Mouse (Mus musculus) thymus, postnatal 4 days (tissue): ENCODE results near the gene Naa25.
A peak's percentile ranks its signal among the peaks of the same experiment; 100 is the strongest.

Experiments
- DNase-seq: peaks from one replicate; pipeline ENCODE4 v3.0.0; 2021

Naa25 gene

DNA sequence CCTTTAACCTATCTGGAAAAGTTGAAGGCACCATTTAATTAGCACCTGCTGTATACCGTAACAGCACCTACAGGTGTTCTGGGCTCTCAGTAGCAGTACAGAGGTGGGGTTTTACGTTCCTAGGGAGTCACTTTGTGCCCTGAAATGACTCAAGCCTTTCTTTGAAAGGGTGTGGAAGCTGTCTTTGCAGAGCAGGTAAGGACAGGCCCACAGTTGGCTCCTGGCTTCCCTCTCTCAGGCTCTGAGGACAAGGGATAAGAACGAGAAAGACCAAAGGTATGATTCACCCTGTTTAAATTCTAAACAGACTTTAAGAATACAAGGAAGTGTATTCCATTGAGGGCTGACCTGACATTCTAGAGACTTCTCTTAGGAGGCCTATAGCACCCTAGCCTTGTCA is 4.3 kb upstream of the Naa25 start:
- DNase-seq: no peak

DNA sequence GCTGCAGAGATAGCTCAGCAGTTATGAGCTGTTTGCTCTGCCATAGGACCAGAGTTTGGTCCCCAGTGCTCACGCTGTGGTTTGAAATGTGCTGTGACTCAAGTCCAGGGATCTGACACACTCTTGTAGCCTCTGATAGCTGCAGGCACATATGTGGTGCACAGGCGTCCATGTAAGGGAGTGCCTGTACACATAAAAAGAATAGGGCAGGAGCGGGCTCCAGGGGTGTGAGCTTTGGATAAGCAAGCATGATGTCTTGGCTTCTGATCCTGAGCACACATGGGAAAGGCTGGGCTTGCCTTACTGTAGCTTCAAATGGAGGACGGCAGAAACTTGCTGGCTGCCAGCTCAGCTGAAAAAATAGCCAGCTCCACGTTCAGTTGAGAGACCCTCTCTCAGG is 2.1 kb upstream of the Naa25 start:
- no peak for DNase-seq

DNA sequence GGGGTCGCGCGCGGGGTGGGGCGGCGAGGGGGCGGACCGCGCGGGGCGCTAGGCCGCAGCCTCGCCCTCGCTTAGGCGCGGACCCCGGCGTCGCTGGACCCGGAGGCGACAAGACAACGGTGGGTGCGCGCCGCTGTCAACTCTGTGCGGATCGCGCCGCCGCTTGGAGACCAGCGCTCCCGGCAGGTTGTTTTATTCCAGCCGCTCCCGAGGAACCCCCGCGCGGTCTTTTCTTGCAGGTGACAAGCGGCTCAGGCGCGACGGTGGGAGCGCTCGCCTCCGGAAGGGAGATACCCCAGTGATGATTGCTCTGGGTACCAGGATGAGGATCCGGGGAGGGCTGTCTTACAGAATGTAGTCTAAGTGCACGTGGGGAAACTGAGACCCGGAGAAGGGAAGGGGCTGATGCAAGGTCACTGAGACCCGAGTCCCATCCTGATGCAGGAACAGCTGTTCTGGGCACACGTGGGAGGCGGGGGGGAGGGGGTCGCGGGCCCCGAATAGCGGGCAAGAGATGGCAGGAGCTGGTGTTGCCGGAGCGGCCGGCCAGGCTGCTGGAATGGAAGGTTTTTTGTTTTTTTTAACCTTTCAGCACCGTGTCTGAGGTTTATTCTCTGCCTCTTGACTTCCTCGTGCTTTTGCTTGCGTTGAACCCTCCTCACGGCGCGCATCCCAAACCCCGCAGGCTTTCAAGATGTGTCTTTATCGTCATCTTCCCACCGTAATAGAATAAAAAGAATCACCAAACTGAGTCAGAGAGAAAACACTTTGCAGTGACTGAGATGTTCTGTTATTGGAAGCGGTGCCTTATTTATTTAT is 619 bp downstream of the Naa25 start:
- no peak for DNase-seq

DNA sequence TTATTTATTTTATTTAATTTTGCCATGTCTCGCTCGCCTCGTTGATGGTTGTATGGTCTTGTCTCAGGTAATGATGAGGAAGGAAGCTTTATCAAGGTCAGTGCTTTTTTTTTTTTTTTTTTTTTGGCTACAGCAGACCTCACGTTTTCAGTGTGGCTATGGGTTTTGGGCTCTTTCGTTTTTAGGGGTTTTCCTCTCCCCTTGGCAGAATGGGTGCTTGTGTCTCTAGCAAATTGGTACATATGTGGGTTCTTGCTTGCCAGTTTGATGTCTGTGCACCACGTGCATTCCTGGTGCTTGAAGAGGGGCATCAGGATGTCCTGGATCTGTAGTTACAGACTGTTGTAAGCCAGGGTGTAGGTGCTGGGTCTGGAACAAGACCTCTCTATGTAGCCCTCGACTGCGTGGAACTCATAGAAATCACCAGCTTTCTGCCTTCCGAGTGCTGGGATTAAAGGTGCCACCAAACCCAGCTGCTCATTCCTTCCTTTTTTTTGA is 1.3 kb downstream of the Naa25 start:
- DNase-seq: no peak

DNA sequence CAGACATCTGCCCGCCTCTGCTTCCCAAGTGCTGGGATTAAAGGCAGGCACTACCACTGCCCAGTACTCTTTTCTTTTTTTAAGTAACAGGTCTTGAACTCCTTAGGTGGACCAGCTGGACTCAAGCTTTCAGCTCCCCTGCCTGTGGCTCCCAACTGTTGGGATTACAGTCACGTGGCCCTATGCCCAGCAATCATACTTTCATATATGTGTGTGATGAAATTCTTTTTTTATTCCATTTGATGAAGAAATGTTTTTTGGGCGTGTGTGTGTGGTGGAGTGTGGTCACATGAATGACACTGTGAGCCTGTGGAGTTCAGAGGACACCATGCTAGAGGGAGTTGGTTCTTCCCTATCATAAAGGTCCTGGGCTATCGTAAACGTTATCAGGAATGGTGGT is 1.8 kb downstream of the Naa25 start:
- DNase-seq: no peak

DNA sequence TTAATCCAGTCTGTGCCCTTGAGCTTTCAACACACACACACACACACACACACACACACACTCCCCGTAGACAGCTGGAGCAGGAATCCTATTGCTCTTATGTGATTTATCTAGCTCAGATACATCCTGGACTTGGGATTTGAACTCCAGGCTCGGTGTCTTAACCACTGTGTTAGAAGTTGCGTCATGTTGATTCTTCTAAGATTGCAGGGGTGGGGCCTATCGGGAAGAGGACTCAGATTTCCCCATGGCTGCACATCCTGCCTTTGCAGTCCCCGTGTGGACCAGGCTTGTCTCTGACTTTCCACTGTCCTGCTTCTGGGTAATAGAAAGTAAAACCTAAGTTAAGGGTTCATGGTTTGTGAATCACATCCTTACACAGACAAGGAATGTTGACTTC is 2.3 kb downstream of the Naa25 start:
- DNase-seq: no peak

DNA sequence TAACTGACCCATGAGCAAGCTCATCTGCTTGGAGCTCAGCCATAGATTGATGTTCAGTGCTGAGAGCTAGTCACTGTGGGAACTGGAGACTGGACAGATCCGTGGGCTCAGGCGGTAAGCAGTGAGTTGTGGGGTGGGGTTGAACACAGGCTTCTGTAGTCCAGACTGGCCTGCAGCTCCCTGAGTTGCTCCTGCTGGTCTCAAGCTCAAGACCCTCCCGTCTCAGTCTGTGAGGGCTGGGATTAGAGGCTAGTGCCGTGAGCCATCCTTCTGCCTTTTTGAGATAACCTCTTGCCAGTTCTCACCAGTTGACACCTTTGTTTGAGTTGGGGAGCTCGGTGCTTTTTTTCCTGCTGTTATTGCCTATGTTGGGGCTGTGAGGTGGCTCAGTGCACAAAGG is 3.1 kb downstream of the Naa25 start:
- no peak for DNase-seq

DNA sequence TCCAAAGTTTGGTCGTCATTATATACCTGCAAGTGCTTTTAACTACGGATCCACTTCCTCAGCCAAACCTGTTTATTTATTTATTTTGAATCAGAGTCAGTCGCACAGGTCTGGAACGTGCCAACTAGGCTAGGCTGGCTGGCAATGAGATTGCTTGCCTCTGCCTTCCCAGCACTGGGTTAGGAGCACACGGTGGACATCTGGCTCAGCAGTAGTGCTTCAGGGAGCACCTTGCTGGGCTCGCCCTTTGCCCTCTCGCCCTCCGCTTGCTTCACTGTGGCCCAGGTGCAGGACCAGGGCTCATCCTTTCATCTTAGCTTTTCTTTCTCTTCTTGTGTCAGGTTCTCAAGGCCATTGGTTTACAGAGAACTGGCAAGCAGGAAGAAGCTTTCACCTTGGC is 10.1 kb downstream of the Naa25 start:
- no peak for DNase-seq

DNA sequence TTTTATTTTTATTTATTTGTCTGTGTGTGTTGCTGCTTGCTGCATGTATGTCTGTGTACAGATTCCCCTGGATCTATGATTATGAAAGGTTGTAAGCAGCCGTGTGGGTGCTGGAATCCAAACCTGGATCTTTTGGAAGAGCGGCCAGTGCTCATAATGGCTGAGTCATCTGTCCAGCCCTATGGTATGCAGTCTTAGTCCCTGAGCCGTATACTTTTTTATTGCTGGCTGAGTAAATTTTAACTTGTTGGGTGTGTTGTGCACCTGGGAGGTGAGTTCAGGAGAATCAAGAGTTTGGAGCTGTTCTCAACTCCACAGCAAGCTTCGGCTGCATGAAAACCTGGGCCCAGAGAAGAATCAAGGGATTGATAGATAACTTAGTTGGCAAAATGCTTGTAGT is 13.2 kb downstream of the Naa25 start:
- DNase-seq: no peak

DNA sequence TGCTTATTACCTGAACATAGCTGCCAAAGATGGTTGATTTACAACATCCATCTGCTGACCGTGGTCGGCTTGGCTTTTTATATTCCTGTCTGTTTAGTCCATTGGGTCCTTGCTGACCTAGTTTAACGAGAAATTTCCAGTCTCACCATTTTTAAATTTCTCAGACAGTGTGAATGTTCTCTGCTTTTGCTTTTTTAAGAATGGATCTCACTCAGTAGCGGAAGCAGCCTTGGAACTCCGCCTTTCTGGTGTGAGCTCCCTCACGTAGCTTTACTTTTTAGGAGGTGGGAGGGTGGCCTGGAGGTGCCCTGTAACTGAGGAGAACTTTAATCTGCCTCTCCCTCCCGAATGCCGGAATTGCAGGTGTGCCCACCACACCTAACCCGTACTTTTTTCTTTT is 23.0 kb downstream of the Naa25 start:
- DNase-seq: no peak

DNA sequence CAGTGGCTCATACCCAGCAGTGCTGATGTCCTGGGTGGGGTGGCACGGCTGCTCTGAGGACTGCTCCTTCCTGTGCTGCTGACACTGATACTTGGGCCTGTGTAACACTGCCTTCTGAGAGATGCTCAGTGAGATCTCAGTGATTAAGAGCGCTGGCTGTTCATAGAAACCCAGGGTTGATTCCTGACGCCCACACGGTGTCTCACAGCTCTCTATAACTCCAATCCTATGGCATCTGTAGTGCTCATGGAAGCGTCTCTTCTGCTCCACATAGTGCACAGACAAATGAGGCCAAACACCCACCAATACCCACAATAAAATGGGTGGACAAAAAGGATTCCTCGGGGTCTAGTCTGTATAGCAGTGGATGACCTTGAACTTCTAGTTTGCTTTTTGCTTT is 25.1 kb downstream of the Naa25 start:
- no peak for DNase-seq

DNA sequence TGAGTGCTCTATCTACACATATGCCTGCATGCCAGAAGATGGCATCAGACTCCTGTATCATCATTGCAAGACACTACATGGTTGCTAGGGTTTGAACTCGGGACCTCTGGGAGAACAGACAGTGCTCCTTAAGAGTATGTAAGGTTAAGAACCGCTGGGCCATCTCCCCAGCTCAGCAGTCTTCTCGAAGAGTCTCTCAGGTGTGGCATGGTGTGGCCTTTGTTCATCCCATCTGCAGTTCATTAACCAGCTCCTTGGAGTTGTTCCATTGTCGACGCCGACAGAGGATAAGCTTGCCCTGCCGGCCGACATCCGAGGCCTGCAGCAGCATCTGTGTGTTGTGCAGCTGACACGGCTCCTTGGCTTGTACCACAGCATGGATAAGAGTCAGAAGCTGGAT is 25.6 kb downstream of the Naa25 start:
- DNase-seq: no peak

DNA sequence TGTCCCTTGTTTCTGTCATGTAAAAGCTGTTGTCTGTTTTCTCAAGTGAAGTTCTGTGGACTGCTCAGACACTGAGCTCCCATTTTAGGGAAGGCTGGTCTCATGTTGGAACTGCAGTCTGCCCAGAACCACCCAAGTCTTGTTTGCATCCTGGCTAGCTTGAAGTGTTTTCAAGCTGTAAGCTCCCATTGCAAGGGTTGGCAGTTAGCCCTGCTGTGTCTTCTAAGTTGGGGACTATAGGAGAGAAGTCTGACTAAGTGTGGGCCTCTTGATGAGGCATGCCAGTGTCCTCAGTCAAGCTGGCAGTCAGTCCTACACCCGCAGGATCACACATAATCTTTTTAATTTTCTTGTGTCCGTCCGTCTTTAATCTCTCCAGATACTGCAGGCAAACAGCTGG is 31.2 kb downstream of the Naa25 start:
- no peak for DNase-seq

DNA sequence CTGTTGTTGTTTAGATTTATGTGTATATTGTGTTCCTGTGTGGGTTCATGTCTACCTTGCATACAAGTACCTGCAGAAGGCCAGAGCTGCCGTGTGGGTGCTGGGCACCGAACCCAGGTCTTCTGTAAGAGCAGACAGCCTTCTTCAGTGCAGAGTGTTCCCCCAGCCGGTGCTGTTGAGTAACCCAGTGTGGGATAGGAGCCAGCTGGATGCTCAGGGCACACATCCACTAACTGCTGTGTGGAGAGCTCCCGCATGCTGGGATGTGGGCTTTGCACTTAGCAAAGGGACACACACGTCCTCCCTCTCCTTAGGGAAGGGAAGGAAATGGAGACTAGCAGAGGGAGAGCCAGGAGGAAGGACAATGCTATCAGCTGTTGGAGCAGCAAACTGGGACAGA is 40.4 kb downstream of the Naa25 start:
- DNase-seq: no peak

DNA sequence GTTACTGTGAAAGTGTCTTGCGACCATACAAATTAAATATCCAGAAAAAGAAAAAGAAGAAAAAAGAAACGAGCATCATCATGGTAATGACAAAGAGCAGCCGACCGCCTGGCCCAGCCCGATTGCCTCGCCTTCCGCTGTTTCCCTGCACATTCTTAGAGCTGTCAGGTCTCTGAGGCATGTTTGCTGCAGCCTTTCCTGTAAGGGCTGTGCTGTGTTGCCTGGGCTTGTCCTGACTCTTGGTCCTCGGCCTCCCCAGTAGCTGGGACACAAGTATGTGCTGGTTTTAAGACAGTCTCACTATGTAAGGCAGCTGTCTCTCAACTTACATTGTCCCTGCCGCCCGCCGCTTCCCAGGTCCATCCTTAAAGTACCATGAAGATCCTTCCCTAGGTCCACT is 41.0 kb downstream of the Naa25 start:
- no peak for DNase-seq

DNA sequence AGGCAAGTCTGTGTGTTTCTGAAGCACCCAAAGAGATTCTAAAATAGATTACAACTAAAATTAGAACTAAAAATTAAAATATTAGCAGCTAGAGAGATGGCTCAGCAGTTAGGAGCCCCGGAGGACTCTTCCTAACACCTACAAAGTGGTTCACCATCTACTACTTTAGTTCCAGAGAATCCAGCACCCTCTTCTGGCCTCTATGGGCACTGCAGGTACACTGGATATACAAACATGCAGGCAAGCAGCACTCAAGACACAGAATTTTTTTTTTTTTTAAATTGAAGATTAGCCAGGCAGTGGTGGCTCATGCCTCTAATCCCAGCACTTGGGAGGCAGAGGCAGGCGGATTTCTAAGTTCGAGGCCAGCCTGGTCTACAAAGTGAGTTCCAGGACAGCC is 45.8 kb downstream of the Naa25 start:
- peak; percentile 76 for DNase-seq

DNA sequence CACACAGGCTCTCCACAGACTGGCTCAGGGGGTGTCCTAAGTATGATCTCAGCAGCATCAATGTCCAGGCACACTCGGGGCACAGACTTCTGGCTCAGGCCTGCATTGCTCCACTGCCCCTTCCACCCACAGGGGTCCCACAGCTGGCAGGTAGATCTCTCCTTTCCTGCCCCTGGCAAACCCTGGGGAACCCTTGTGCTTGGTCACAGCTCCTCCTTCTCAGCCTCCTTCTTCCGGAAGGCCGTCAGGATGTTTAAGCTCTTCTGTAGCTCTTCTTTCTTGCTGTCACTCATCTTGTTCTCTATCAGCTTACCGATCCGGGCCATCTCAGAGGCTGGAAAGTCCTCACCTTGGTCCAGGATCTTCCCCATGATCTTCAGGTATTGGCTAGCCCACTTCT is 47.1 kb downstream of the Naa25 start:
- DNase-seq: no peak

DNA sequence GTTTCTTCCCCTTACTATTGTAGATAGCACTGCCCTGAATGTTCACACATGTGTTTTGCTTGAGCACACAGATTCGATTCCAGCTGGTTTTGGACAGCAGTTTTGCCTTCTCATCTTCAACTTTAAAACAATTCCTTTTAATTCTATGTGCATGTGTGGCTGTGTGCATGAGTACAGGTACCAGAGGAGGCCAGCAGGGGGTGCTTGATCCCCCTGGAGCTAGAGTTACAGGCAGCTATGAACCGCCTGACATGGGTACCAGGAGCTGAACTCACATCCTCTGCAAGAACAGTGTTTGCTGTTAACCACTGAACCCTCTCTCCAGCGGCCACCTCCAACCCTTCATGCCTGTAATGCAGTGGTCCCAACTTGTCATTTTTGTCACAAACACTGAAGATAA is 50.7 kb downstream of the Naa25 start:
- DNase-seq: peak; percentile 53

DNA sequence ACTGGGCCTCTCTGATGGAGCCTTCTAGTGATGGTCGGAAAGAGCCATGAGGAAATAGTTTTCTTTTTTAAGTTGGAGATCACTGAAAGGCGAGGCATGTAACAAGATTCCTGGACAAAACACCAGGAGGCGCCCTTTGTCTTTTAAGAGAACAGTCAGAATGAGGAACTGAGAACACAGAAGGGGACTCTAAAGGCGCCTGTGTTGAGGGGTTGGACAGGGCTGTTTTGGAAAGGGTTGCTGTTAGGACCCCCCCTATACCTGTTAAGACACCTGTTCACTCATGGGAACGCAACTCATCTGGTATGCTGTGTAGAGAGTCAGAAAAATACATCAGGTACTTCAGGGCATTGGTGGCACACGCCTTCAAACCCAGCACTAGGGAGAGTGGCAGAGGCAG is 52.2 kb downstream of the Naa25 start:
- DNase-seq: peak; percentile 84

DNA sequence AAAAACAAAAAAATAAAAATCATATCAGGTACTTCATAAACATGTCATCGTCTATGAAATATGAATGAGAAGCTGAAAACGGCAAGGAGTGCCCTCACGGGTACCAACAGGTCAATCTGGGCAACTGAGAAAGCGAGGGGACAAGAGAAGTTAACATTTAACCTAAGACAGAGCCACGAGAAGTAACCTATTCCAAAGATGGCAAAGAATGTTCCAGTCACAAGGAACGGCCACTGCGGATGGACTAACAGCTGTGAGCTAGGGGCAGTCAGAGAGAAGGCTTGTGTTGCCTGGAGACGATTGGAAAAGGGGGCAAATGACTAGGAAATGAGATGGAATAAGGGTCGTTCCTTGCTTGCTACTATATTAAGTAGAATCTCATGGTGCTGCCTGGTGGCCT is 52.7 kb downstream of the Naa25 start:
- no peak for DNase-seq

DNA sequence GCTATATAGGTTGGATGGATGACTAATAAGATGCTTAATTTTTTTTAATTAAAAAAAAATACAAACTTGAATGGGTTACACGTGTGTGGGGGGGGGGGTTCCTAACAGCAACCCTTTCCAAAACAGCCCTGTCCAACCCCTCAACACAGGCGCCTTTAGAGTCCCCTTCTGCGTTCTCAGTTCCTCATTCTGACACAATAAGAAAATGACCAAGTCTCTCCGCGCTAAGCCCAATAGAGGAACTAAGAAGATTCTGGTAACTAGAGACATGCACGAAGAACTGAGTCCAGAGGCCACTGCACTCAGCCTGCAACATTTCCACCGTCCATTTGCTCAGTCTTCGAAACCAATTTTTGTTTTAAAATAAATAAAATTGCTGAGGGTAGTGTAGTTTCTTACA is 53.5 kb downstream of the Naa25 start:
- no peak for DNase-seq

DNA sequence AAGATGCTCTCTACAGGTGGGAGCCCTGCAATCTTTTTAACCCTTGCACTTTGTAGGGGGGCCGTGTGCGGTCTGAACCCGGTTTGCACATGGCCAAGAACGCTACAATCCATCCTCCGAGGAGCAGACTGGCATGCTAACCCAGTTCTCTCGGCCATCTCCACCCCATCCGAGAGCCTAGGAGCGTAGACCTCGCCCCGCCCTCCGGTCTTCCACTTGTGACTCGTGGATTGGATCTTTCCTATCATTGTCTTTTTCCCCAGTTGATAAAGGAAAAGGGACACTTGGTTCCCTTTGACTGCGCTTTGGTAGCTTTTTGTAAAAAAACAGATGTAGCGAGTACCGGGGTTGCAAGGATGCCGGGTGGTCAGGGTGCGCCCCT is 53.9 kb downstream of the Naa25 start, which contains the start of gene Tmem116:
Gene Tmem116 (plus strand): TSS at position 250 of the 382 bp plus-strand sequence.
- peak; percentile 56 for DNase-seq

DNA sequence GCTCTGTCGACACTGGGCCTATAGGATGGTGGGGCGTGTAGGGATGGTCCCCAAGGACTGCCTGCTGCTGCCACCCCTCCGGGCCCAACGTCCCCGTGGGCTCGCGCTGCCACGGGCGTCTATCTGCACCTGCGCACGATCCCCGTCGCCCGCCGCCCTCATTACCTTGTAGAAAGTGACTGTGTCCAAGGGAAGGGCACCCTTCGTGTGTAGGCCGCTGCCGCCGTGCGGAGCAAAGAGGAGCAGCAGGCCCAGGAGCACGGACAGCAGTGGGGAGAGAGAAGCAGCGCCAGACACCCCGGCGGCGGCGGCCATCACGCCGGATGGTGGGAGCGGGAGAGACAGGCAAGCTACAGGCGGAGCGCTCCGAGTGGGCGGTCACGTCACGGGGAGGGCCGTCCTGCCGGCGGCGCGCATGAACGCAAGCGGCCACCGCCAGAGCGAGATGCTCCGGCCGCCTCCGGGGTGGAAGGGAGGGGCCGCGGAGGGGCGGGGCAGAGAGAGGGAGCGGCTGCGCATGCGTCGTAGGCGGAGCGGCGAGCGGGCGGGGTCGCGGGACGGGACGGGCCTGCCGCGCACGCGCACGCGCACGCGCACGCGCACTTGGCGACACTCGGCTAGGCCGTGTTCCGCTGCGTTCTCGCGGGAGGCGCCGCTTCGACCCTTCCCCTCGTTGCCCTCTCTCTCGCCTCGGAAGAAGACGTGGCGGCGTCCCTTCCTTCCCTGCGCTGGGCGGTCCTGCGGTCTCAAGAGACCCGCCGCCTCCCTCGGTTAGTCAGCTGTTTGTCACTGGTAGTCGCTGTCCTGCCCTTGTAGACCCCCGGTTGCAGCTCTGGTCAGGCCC is 54.5 kb downstream of the Naa25 start, which contains the start of gene Erp29:
Gene Erp29 (minus strand): TSS at position 481 of the 844 bp plus-strand sequence.
- DNase-seq: peak; percentile 100

DNA sequence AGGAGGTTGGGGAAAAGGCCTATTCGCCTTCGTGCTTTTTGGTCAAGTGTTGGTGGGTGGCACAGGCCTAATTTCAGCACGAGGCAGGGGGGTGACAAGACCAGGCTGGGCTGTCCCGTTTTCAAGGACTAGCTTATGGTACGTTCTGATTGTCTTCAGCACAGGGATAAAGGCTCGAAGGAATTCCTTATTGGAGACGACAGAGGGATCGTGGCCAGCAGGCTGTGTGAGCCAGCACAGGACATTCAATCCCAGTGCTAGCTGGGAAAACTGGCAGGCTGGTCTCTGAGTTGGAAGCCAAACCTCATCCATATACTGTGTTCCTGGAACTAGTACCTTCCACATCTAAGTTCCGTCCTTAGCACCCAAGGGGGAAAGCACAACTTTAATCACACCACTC is 55.2 kb downstream of the Naa25 start:
- DNase-seq: no peak
